In genomic region chr17:8802889-8803799, GRCm38 (mm10) we compare ENCODE assay signal across 8 mouse cellular contexts.
DNase-seq lines count a peak whose midpoint lies in the region; ATAC-seq and TF ChIP-seq lines count a peak whose summit lies in the region.

No protein-coding gene starts in this region.

- no peak for ATAC-seq in heart, embryonic 11.5 days (replicated peaks; ENCODE audit: insufficient number of reproducible peaks, low FRiP score, low TSS enrichment)
- ATAC-seq in forebrain, embryonic 15.5 days (replicated peaks), result 0 out of 2 replicates have a peak, but pooled peaks have one; percentile 4
- no peak for ATAC-seq in liver, postnatal 0 days
- ATAC-seq in CD4-positive, CD25-positive, alpha-beta regulatory T cell, adult 4 months, result no peak

- H3K4me2 ChIP-seq in heart, embryonic 11.5 days, result peak overlapping the region; percentile 99
- H3K4me2 ChIP-seq in forebrain, embryonic 15.5 days (replicated peaks), result peak overlapping the region; percentile 95
- H3K4me2 ChIP-seq in liver, postnatal 0 days (ENCODE audit: low read depth, low read length), result peak overlapping the region; percentile 82

- DNase-seq in heart, postnatal 4 days, result no peak
- DNase-seq in Muller cell, postnatal 12 days (ENCODE audit: inconsistent ontology term), result peak; percentile 18
- DNase-seq in liver, postnatal 0 days, result no peak
- no peak for DNase-seq in ovary, postnatal 36 days (ENCODE audit: low spot score)
- DNase-seq in thymus, postnatal 25 days, result no peak

- no peaks in the 10 kb centered on the region for H3K36me3 ChIP-seq in heart, embryonic 11.5 days (ENCODE audit: control insufficient read depth, insufficient read depth, low read length)
- H3K36me3 ChIP-seq in forebrain, embryonic 15.5 days, result no peaks in the 10 kb centered on the region
- H3K36me3 ChIP-seq in liver, postnatal 0 days (replicated peaks; ENCODE audit: insufficient read depth, low read length), result no peaks in the 10 kb centered on the region

- peaks cover 86% of the 10 kb centered on the region for H3K27me3 ChIP-seq in heart, embryonic 11.5 days (ENCODE audit: control insufficient read depth, insufficient read depth, low read length)
- H3K27me3 ChIP-seq in forebrain, embryonic 15.5 days, result peaks cover 22% of the 10 kb centered on the region
- H3K27me3 ChIP-seq in liver, postnatal 0 days (ENCODE audit: insufficient read depth, low read length), result peaks cover 66% of the 10 kb centered on the region

- H3K27ac ChIP-seq in heart, embryonic 11.5 days (ENCODE audit: low read depth, low read length), result no peak overlapping the region
- peak overlapping the region; percentile 91 for H3K27ac ChIP-seq in forebrain, embryonic 15.5 days (replicated peaks)
- H3K27ac ChIP-seq in liver, postnatal 0 days (ENCODE audit: low read depth), result no peak overlapping the region

- no peak for TF ChIP-seq CTCF in liver, postnatal 0 days (IDR thresholded peaks at IDR 0.05; ENCODE audit: low read depth)

- H3K9me3 ChIP-seq in heart, embryonic 11.5 days (replicated peaks; ENCODE audit: control insufficient read depth, low read length), result no peaks in the 10 kb centered on the region
- H3K9me3 ChIP-seq in forebrain, embryonic 15.5 days, result no peaks in the 10 kb centered on the region
- no peaks in the 10 kb centered on the region for H3K9me3 ChIP-seq in liver, postnatal 0 days (ENCODE audit: low read length)

- no peak for TF ChIP-seq EP300 in liver, postnatal 0 days (IDR thresholded peaks at IDR 0.05; ENCODE audit: low read depth)

- peak overlapping the region; percentile 75 for H3K4me3 ChIP-seq in heart, embryonic 11.5 days (ENCODE audit: low read depth, low read length)
- peak overlapping the region; percentile 86 for H3K4me3 ChIP-seq in forebrain, embryonic 15.5 days
- peak overlapping the region; percentile 57; the same call in 1 of the 2 replicates for H3K4me3 ChIP-seq in liver, postnatal 0 days (ENCODE audit: low read depth, low read length)

- 10% methylated on average over 27 of the region's 27 CpGs for WGBS in heart, embryonic 11.5 days (ENCODE audit: insufficient replicate concordance)
- WGBS in forebrain, embryonic 15.5 days, result 9% methylated on average over 26 of the region's 27 CpGs
- WGBS in liver, postnatal 0 days (ENCODE audit: insufficient replicate concordance), result 13% methylated on average over 27 of the region's 27 CpGs

- no peak overlapping the region; the same call in 1 of the 2 replicates for H3K9ac ChIP-seq in heart, embryonic 11.5 days (ENCODE audit: low read depth, low read length)
- peak overlapping the region; percentile 91 for H3K9ac ChIP-seq in forebrain, embryonic 15.5 days (replicated peaks)
- no peak overlapping the region for H3K9ac ChIP-seq in liver, postnatal 0 days (replicated peaks)

- H3K4me1 ChIP-seq in heart, embryonic 11.5 days (ENCODE audit: control insufficient read depth, insufficient read depth, low read length), result peaks cover 8% of the 10 kb centered on the region
- peaks cover 56% of the 10 kb centered on the region for H3K4me1 ChIP-seq in forebrain, embryonic 15.5 days
- H3K4me1 ChIP-seq in liver, postnatal 0 days (ENCODE audit: insufficient read depth), result peaks cover 8% of the 10 kb centered on the region
